Mouse (Mus musculus) megakaryocyte-erythroid progenitor cell, adult 5-6 weeks (primary cell): ENCODE measurements around the gene Taf5l. TPM values are rescaled to one million over a fixed set of nuclear protein-coding genes. Genes with fewer than 3 reads are reported as not detected.
A peak's percentile ranks its signal among the peaks of the same experiment; 100 is the strongest.
"Not testable (repeated sequence)": the region's sequence is repeated elsewhere in the genome, so short reads cannot be mapped to it uniquely, and the experiment has no call there.

Experiments
- ATAC-seq: replicated peaks from 2 replicates; pipeline ENCODE4 v1.8.0; 2016; ENCODE audit warnings: mild to moderate bottlenecking, inconsistent platforms; ENCODE audit not compliant: severe bottlenecking, poor library complexity, low FRiP score, low TSS enrichment
- total RNA-seq, 2 experiments: library from RNA; stranded (forward) in 1 of 2; stranded (reverse) in 1 of 2; fragments of 200-1000, 215-1000 nt in 1 of 2; fragments of >200 nt in 1 of 2; fragmentation: Nextera tagmentation in 1 of 2; gene quantifications; 2 replicates each; pipeline ENCODE4 v1.2.3; 2014 to 2017

The Taf5l gene
- total RNA-seq, 2 experiments from 2014 or later = 52.8 to 60.6 TPM

DNA sequence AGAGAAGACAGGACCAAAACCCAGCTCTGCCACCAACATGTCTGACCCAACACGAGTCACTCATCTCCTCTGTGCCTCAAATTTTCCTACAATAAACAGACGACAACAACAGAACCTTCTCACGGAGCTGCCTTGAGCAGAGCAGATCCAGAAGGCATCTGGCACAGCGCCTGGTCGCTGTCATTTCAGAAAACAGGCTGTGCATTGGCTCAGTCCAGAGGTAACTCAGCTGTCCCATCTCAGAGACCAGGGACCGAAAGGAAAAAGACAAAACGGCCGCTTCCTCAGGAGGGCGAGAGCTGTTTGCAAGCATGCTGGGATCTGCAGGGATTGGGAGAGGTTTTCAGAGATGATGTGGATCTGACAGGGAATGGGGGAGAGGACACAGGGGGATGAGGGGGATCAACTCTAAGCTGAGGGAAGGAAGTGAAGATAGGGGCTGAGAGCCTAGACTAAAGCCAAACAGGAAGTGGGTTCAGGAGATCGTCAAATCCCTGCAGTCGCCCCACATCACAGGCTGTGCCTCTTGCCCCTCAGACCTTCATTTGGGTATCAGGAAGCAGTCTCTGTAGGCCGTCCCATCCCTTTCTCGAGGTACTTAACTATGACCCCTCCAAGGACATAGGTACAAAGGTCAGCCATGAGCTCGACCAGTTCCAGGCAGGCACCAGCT, 42.9 kb downstream of the Taf5l start:
- ATAC-seq = peak; percentile 7; the same call in 1 of the 2 replicates

DNA sequence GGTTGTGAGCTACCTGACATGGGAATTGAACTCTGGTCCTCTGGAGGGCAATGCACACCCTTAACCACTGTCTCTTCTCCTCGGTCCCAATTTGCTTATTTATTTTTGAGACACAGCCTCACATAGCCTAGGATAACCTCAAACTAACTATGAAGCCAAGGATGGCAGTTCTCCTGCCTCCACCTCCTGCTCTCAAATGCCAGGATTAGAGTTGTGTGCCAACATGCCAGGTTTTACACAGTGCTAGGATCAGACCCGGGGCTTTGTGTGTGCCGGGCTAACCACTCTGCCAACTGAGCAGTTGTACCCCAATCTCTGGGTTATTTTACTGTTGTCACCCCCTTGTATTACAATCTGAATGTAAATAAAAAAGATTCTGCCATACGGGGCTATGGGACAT, 43.7 kb downstream of the Taf5l start:
- no peak for ATAC-seq

DNA sequence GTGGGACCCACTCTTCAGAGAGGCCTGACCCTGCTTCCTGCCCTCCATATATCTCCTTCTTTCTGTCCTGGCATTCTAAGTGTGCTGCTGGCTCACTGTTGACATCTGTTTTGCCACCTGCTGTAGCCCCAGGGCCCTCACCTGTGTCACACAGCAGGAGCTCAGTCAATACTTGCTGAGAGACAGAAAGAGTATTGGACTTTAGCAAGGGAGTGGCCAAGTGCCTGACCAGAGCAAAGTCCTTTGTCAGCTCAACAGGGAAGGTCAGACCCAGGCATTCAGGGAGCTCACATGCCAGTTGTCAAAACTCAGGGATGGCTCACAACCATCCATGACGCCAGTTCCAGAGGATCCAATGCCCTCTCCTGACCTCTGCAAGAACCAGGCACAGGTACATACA, 47.7 kb downstream of the Taf5l start:
- ATAC-seq = no peak

DNA sequence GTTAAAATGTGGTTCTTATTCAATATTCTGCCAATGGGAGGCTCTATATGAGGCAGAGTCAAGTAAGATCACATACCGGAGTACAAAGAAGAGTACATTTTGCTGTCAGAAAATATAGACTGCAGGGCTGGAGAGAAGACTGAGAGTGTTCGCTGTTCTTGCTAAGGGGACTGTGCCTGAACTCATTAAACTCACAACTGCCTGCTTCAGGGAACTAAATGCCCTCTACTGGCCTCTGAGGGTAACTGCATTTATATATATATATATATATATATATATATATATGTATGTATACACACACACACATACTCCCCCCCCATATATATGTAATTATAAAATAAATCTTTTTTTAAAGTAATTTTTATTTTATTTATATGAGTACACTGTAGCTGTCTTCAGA, 54.3 kb downstream of the Taf5l start:
- ATAC-seq = peak; percentile 45; the same call in 1 of the 2 replicates

DNA sequence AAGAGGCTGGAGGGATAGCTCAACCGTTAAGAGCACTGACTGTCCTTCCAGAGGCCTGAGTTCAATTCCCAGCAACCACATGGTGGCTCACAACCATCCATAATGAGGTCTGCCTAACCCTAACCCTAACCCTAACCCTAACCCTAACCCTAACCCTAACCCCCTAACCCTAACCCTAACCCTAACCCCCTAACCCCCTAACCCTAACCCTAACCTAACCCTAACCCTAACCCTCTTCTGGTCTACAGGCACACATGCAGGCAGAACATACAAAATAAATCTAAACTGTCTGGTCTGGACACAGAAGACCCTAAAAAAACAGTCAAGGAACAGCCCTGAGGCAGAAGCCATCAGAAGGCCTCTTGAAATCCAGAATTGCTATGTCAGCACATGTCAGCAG, 59.8 kb downstream of the Taf5l start:
- no peak for ATAC-seq

DNA sequence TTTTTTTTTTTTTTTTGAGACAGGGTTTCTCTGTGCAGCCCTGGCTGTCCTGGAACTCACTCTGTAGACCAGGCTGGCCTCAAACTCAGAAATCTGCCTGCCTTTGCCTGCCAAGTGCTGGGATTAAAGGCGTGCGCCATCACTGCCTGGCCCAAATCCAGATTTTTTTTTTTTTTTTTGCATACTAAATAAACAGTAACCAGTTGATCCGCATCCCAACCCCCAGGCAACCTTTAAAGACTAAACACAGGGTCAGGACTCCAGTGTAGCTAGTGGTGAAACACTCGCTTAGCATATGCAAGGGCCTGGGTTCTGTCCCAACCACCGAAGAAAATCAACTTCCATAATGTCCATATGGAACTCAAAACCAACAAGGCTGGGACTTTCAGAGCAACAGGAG, 60.6 kb downstream of the Taf5l start:
- ATAC-seq = not testable (repeated sequence)

DNA sequence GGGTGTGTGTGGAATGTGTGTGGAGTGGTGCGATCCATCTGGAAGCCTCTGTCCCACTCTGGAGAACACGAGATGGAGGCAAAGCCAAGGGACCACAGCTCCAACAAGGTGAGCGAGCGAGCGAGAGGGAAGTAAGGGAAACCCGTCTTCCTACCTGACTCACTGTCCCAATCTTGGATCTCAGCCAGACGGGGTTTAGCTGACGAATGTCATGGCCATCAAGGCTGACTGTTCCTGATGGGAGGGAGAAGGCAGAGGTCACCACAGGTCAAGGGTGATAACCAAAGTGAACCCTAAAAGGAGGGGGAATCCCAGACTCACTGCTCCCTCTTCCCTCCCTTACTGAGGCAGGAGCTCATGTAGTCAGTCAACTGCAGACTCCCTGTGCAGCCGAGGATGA, 61.1 kb downstream of the Taf5l start:
- no peak for ATAC-seq

DNA sequence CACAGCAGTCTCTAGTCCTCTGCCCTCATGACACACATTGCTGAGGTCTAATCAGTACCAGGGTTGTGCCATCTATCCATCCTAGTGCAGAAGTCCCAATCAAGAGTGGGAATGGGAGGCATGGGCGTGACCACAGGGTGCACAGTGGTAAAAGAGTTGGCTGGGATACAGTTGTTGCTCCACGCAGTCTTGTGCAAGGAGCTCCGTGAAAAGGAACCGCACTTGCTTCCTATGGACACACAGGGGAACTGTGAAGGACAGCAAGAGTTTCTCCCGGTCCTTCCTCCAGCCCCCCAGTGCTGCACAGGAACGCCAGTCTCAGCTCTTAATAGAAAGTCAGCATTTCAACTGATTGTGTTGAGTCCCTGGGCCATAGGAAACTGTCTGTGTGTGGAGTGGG, 61.7 kb downstream of the Taf5l start:
- no peak for ATAC-seq

DNA sequence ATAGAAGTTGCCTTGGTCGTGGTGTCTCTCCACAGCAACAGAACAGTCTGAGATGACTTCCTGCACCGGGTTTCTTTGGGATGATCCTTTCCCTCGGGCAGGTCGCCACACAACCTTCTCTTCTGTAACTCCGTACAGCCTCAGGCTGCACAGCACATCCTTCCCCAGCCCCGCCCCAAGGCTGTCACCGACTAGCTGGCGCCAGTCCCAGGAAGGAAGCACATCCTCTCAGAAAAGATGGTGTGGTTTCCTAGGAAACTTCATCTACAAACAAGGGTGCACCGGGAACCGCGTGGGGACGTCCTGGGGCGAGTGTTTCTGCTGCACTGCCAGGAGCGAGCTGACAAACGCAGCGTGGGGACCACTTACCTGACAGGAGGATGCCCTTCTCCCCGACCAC, 63.1 kb downstream of the Taf5l start:
- no peak for ATAC-seq

DNA sequence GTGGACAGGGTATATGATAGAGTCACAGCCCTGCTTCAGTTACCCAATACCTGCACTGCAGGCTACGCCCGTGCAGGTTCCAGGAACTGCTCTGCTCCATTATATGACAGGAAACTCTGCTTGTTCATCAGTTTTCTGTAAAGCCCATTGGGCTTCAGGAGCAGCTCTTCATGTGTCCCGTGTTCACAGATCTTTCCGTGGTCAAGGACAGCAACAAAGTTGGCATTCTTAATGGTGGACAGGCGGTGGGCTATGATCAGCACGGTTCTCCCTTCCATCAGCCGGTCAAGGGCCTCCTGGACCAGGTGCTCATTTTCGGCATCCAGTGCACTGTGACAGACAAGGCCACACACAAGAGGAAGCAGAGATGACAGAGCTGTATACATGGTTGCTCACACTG, 67.0 kb downstream of the Taf5l start:
- no peak for ATAC-seq

DNA sequence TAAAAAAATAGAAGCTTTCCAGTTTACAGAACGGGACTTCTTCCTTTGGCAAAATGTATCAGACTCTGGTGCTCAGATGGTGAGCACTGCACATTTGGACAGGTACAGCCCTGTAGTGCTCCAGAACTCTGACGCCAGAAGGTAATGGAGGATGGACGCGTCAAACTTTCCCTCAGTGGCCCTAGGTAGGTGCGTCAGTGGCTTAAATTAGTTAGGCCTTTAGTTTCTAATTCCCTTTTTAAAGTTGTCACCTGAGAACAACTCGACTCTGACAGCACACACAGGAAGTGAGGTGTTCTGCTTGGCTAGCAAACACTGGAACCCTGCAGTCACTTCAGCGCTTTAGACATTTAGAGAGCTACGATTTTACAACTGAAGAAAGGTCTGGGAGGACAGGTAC, 67.5 kb downstream of the Taf5l start:
- ATAC-seq = no peak

DNA sequence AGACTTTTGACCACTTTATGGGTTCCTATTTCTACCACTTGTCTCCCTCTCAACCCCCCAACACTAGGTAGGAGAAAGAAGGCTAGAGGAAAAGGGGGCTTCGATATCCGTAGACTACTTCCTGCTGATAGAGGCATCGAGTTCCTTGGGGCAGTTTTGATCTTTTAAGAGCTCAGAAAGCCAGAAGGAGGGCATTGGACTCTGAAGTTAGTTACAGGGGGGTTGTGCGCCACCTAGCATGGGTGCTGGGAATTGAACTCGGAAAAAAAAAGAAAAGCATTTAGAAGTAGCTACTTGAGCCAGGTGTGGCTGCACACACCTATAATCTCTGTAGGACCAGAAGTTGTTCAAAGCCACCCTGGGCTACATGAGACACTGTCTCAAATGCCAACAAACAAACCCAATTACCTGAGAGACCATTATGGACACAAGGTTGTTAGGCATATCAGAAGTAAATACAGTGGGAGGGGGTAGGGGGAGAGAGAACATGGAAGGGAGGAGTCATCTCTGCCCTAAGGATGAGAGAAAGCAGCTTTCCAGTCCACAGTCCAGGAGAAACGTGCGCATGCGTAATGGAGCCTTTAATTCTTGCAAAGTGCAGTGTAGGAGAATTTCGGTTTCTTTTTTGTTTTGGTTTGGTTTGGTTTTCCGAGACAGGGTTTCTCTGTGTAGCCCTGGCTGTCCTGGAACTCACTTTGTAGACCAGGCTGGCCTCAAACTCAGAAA, 71.0 kb downstream of the Taf5l start:
- peak; percentile 69 for ATAC-seq

DNA sequence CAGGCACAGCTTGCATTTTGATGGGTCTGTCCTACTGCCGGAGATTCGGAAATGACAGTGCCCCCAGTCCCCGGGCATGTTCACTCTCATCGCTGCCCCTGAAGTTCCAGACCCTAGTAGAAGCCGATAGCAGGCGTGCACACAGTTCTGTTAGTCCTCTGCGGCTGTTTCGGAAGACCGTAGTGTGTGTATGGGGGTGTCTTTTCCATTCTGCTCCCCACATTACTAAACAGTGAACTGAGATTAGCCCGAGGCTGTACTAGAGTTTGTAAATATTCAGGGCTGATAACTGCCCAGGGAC, 71.6 kb downstream of the Taf5l start:
- peak; percentile 24; the same call in 1 of the 2 replicates for ATAC-seq

DNA sequence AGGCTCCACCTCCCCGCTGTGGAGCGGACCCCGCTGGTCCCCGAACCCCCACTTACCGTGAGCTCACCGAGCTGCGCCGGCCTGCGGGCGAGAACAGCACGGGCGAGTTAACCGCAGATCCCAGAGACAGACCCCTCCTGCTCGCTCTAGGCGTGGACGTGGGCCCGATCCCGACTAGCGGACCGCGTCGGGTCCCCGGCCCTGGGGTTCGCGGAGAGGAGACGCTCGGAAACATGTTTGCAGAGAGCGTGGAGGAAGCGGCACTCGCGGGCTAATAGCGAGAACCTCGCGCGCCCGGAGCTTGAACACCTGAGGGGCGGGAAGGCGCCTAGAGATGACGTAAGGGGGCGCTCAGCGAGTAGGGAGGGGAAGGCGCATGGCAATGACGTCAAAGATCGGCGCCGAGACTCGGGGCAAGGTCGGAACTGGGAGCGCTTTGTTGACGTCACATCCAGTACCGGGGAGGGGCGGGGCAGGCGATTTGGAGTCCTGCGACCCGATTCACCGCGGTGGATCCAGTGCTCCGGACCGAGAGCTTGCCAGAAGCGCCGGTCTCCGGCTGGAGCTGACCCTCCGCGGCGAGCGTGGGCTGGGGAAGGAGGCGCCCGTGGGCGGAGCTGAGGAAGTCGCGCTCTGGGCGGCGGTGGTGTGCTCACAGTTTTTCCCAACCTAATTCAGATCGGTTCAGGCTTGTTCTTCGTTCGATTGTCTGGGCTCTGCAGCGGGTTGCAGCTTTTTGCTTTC, 72.1 kb downstream of the Taf5l start, which contains the start of gene Nup133:
Gene Nup133, minus strand, starts transcription at position 324 of the 744 bp plus-strand sequence.
- peak; percentile 83 for ATAC-seq

Other genes with a start within 250 kb of the Taf5l start
- gene Rab4a, start 215.4 kb downstream of the Taf5l start, total RNA-seq (2014; fragmentation: Nextera tagmentation) = 77.5 and 84.1 TPM in 2 replicates
- gene Rab4a, start 215.4 kb downstream of the Taf5l start, total RNA-seq (2017) = 23.6 and 42.7 TPM in 2 replicates
- 7.9 and 11.6 TPM in 2 replicates for gene Ccsap, start 161.2 kb downstream of the Taf5l start, total RNA-seq (2014; fragmentation: Nextera tagmentation)
- 11.2 and 12.4 TPM in 2 replicates for gene Ccsap, start 161.2 kb downstream of the Taf5l start, total RNA-seq (2017)
- not detected in 2 replicates for gene Acta1, start 126.6 kb downstream of the Taf5l start, total RNA-seq (2014; fragmentation: Nextera tagmentation)
- not detected in 2 replicates for gene Acta1, start 126.6 kb downstream of the Taf5l start, total RNA-seq (2017)
- 37.6 and 47.2 TPM in 2 replicates for gene Nup133, start 72.1 kb downstream of the Taf5l start, total RNA-seq (2014; fragmentation: Nextera tagmentation)
- gene Nup133, start 72.1 kb downstream of the Taf5l start, total RNA-seq (2017) = 35.7 and 36.3 TPM in 2 replicates
- gene Abcb10, start 38.3 kb downstream of the Taf5l start, total RNA-seq (2014; fragmentation: Nextera tagmentation) = 45.7 and 47.9 TPM in 2 replicates
- gene Abcb10, start 38.3 kb downstream of the Taf5l start, total RNA-seq (2017) = 23.8 and 39.0 TPM in 2 replicates
- gene Urb2, start 111 bp upstream of the Taf5l start, total RNA-seq (2014; fragmentation: Nextera tagmentation) = 25.4 and 36.2 TPM in 2 replicates
- gene Urb2, start 111 bp upstream of the Taf5l start, total RNA-seq (2017) = 28.0 and 28.1 TPM in 2 replicates
- 9.5 and 12.4 TPM in 2 replicates for gene Galnt2, start 210.0 kb upstream of the Taf5l start, total RNA-seq (2014; fragmentation: Nextera tagmentation)
- 1.9 and 6.8 TPM in 2 replicates for gene Galnt2, start 210.0 kb upstream of the Taf5l start, total RNA-seq (2017)